Mouse (Mus musculus): ENCODE results near the gene Dtl. TPM values are rescaled to one million over a fixed set of nuclear protein-coding genes. Genes with fewer than 3 reads are reported as not detected.

Gene Dtl
- polyA plus RNA-seq, 1 experiment from 2014 or later = 25.5 TPM

DNA sequence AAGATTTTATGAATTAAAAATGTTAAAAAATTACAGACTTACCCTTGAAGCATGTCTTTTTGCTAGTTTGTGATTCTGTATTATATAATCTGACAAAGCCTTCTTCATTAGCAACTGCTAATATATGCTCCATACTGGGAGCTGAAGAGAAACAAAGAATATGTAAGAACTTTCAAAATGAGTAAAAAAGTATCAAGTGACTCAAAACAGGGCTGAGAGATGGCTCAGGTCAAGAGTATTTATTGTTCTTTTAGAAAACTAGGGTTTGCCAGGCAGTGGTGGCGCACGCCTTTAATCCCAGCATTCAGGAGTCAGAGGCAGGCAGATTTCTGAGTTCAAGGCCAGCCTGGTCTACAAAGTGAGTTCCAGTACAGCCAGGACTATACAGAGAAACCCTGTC is 5.7 kb downstream of the Dtl start:
- ATAC-seq (ENCODE audit: low read depth) = no peak
- no peaks in the 10 kb centered on the region for H3K27me3 ChIP-seq (ENCODE audit: control insufficient read depth, insufficient read depth, low read depth, low read length)

DNA sequence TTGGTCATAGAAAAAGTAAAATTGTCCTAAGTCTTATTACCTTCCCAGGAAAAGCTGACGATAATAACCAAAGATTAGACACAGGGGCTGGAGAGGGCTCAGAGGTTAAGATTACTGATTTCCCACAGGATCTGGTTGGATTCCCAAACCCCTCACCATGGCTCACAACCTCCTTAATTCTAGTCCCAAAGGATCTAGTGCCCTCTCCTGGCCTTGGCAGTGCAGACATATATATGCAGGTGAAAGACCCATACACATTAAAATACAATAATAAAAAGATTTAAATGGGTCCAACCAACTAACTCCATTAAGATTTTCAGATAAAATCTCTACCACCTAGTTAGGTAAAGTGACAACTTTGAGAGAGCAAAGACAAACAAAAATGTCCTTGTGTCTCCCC is 7.5 kb downstream of the Dtl start:
- 77% methylated on average over 1 of the region's 1 CpGs for WGBS (ENCODE audit: insufficient replicate concordance)
- H3K9ac ChIP-seq (ENCODE audit: low read depth, low read length) = no peak overlapping the region
- no peaks in the 10 kb centered on the region for H3K9me3 ChIP-seq (replicated peaks; ENCODE audit: control insufficient read depth, low read length)
- H3K36me3 ChIP-seq (ENCODE audit: control insufficient read depth, insufficient read depth) = peaks cover 23% of the 10 kb centered on the region; the same call in 1 of the 2 replicates
- no peak overlapping the region for H3K27ac ChIP-seq (ENCODE audit: low read length)
- no peak overlapping the region for H3K4me3 ChIP-seq (ENCODE audit: low read depth, low read length)
- H3K27me3 ChIP-seq (ENCODE audit: control insufficient read depth, insufficient read depth, low read depth, low read length) = no peaks in the 10 kb centered on the region
- ATAC-seq (ENCODE audit: low read depth) = no peak
- peaks cover 4% of the 10 kb centered on the region for H3K4me1 ChIP-seq (ENCODE audit: control insufficient read depth, low read depth, low read length)
- H3K4me2 ChIP-seq (ENCODE audit: low read depth, low read length) = no peak overlapping the region

More for the DNA sequence above, 5.7 kb downstream of the Dtl start:
- Histone ChIP-seq H3K9ac (ENCODE audit: low read depth, low read length) (no peak overlapping the region), H3K4me2 (ENCODE audit: low read depth, low read length) (no peak overlapping the region), H3K4me1 (ENCODE audit: control insufficient read depth, low read depth, low read length) (peaks cover 4% of the 10 kb centered on the region), H3K27ac (ENCODE audit: low read length) (no peak overlapping the region), H3K36me3 (ENCODE audit: control insufficient read depth, insufficient read depth) (peaks cover 21% of the 10 kb centered on the region; the same call in 1 of the 2 replicates), H3K4me3 (ENCODE audit: low read depth, low read length) (no peak overlapping the region), H3K9me3 (replicated peaks; ENCODE audit: control insufficient read depth, low read length) (no peaks in the 10 kb centered on the region)
- 95% methylated on average over 2 of the region's 2 CpGs for WGBS (ENCODE audit: insufficient replicate concordance)

DNA sequence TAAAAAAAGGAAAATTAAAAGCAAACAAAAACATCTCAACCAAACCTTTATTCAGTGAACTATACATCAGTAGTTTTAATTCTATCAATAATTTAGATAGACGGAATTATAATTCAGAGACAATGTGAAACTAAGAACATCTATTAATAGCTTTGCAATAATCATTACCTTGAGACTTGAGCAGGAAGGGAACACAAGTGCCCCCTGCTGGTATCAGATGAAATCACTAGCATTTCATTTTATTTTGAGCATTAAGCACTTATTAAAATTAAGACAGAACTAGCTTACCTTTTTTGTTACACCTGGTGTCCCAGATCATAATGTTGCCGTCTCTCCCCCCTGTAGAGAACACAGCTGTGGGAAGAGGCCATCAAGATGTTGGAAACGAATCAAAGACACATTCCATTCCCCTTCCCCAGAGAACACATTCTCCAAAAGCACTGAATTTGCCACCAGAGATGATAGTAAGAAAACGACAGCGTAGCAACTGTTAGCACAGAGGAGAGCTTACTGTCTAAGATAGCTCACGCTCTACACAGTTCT is 12.4 kb downstream of the Dtl start:
- 66% methylated on average over 6 of the region's 6 CpGs for WGBS (ENCODE audit: insufficient replicate concordance)
- Histone ChIP-seq H3K9ac (ENCODE audit: low read depth, low read length) (no peak overlapping the region), H3K36me3 (ENCODE audit: control insufficient read depth, insufficient read depth) (peaks cover 42% of the 10 kb centered on the region), H3K9me3 (replicated peaks; ENCODE audit: control insufficient read depth, low read length) (no peaks in the 10 kb centered on the region), H3K27ac (ENCODE audit: low read length) (no peak overlapping the region), H3K27me3 (ENCODE audit: control insufficient read depth, insufficient read depth, low read depth, low read length) (no peaks in the 10 kb centered on the region), H3K4me3 (ENCODE audit: low read depth, low read length) (no peak overlapping the region), H3K4me1 (ENCODE audit: control insufficient read depth, low read depth, low read length) (no peaks in the 10 kb centered on the region), H3K4me2 (ENCODE audit: low read depth, low read length) (no peak overlapping the region)
- no peak for ATAC-seq (ENCODE audit: low read depth)

DNA sequence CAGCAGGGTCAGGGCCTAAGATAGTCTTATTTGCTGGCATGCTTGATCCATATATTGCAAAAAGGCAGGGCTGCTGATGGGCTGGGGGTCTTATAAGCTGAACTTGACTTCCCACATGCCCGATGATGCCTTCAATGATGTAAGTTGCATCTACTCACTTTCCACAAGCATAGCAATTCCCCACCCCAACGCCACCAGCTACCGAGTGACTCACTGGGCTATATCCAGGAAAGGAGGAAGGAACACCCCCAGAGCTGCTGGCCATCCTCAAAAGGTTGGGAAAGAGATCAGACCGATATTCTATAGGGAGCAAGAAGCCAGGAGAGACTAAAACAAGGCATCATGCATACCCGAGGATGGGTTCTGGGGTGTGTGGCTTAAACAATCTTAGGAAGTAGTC is 15.6 kb downstream of the Dtl start:
- no peak overlapping the region for H3K27ac ChIP-seq (ENCODE audit: low read length)
- 0 out of 2 replicates have a peak, but pooled peaks have one; percentile 21 for ATAC-seq (ENCODE audit: low read depth)
- H3K4me1 ChIP-seq (ENCODE audit: control insufficient read depth, low read depth, low read length) = no peaks in the 10 kb centered on the region
- H3K9ac ChIP-seq (ENCODE audit: low read depth, low read length) = no peak overlapping the region
- H3K4me2 ChIP-seq (ENCODE audit: low read depth, low read length) = no peak overlapping the region
- WGBS (ENCODE audit: insufficient replicate concordance) = 75% methylated on average over 5 of the region's 5 CpGs
- no peak overlapping the region for H3K4me3 ChIP-seq (ENCODE audit: low read depth, low read length)
- H3K36me3 ChIP-seq (ENCODE audit: control insufficient read depth, insufficient read depth) = peaks cover 47% of the 10 kb centered on the region
- no peaks in the 10 kb centered on the region for H3K9me3 ChIP-seq (replicated peaks; ENCODE audit: control insufficient read depth, low read length)
- H3K27me3 ChIP-seq (ENCODE audit: control insufficient read depth, insufficient read depth, low read depth, low read length) = no peaks in the 10 kb centered on the region

DNA sequence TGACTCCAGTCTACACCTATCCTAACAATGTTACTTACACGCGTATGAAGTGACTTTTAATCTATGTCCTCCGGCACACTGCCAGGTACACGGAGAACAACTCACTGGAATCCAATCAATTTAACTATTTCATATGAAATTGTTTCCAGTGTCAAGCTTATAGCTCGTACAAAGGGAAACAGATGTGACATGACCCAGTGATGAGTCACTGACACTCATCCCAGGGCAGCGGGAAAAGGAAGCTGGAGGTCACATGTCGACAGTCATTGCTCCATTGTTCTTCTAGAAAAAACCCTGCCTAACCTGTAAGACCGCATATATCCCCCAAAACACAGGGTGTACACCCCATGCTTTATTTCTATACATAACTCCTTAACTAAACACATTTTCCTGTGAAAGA is 18.2 kb downstream of the Dtl start:
- H3K9ac ChIP-seq (ENCODE audit: low read depth, low read length) = no peak overlapping the region
- no peak overlapping the region for H3K4me2 ChIP-seq (ENCODE audit: low read depth, low read length)
- no peaks in the 10 kb centered on the region for H3K9me3 ChIP-seq (replicated peaks; ENCODE audit: control insufficient read depth, low read length)
- no peaks in the 10 kb centered on the region for H3K27me3 ChIP-seq (ENCODE audit: control insufficient read depth, insufficient read depth, low read depth, low read length)
- peaks cover 49% of the 10 kb centered on the region for H3K36me3 ChIP-seq (ENCODE audit: control insufficient read depth, insufficient read depth)
- peak; percentile 21; the same call in 1 of the 2 replicates for ATAC-seq (ENCODE audit: low read depth)
- H3K4me1 ChIP-seq (ENCODE audit: control insufficient read depth, low read depth, low read length) = no peaks in the 10 kb centered on the region
- no peak overlapping the region for H3K27ac ChIP-seq (ENCODE audit: low read length)
- H3K4me3 ChIP-seq (ENCODE audit: low read depth, low read length) = no peak overlapping the region
- WGBS (ENCODE audit: insufficient replicate concordance) = 76% methylated on average over 8 of the region's 8 CpGs

DNA sequence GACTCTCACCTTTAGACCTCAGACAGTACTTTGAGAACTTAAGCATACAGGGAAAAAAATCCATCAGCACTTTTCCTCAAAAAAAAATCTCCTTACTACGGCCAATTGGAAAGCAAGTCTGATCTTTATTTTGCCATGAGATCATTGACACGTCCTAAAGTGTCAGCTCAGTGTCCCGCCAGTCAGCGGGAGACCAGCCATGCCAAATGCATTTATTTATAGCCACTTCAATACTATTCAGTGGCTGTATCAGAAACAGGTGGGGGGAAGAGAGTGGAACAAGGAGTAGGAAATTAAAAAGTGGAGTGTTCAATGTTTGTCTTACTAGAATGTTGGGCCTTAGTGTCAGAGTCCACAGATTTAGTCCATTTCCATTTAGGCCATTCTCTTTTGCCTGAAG is 24.6 kb downstream of the Dtl start:
- no peak for ATAC-seq (ENCODE audit: low read depth)
- WGBS (ENCODE audit: insufficient replicate concordance) = 82% methylated on average over 4 of the region's 4 CpGs
- Histone ChIP-seq H3K4me3 (ENCODE audit: low read depth, low read length) (no peak overlapping the region), H3K9ac (ENCODE audit: low read depth, low read length) (no peak overlapping the region), H3K4me2 (ENCODE audit: low read depth, low read length) (no peak overlapping the region), H3K36me3 (ENCODE audit: control insufficient read depth, insufficient read depth) (peaks cover 44% of the 10 kb centered on the region), H3K27me3 (ENCODE audit: control insufficient read depth, insufficient read depth, low read depth, low read length) (no peaks in the 10 kb centered on the region), H3K27ac (ENCODE audit: low read length) (no peak overlapping the region), H3K9me3 (replicated peaks; ENCODE audit: control insufficient read depth, low read length) (no peaks in the 10 kb centered on the region), H3K4me1 (ENCODE audit: control insufficient read depth, low read depth, low read length) (no peaks in the 10 kb centered on the region)

DNA sequence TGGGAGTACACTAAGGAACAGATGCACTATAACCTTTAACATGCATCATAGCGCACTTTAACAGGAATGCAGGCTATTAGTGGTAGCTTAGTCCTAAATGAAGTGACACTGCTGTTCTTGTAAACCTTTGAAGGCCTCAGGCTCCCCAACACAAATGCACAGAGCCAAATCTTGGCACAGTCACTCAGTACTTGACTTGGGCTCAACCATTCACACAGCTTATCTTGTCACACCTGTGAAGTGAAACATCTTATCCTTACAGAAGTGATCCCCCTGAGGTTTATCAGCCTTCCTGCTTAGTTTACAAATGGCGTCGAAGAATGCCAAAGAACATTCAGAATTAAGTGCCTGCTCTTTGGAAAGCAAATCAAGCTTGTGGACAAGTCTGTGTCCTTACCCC is 31.6 kb downstream of the Dtl start:
- H3K27ac ChIP-seq (ENCODE audit: low read length) = no peak overlapping the region
- 53% methylated on average over 3 of the region's 3 CpGs for WGBS (ENCODE audit: insufficient replicate concordance)
- H3K4me2 ChIP-seq (ENCODE audit: low read depth, low read length) = no peak overlapping the region
- H3K36me3 ChIP-seq (ENCODE audit: control insufficient read depth, insufficient read depth) = peaks cover 54% of the 10 kb centered on the region
- no peak overlapping the region for H3K9ac ChIP-seq (ENCODE audit: low read depth, low read length)
- H3K27me3 ChIP-seq (ENCODE audit: control insufficient read depth, insufficient read depth, low read depth, low read length) = no peaks in the 10 kb centered on the region
- no peaks in the 10 kb centered on the region for H3K9me3 ChIP-seq (replicated peaks; ENCODE audit: control insufficient read depth, low read length)
- no peak for ATAC-seq (ENCODE audit: low read depth)
- no peaks in the 10 kb centered on the region for H3K4me1 ChIP-seq (ENCODE audit: control insufficient read depth, low read depth, low read length)
- no peak overlapping the region for H3K4me3 ChIP-seq (ENCODE audit: low read depth, low read length)

DNA sequence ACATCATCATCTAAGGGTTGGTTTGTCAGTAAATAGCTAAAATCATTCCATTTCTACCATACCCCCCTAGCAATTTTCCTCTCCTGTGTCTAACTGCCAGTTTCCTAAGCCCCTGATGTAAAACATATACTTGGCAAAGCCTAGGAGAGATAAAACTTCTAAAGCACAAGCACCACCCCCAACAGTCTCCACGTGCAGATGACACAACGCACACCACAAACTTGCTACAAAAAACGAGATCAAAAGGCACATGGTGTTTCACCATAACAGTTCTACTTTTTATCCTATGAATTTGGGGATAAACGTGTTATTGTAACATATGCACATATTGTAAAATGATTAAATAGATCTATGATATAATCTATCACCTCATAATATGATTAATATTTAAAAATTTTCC is 33.7 kb downstream of the Dtl start:
- no peak overlapping the region for H3K4me2 ChIP-seq (ENCODE audit: low read depth, low read length)
- H3K9me3 ChIP-seq (replicated peaks; ENCODE audit: control insufficient read depth, low read length) = no peaks in the 10 kb centered on the region
- no peak overlapping the region for H3K27ac ChIP-seq (ENCODE audit: low read length)
- H3K9ac ChIP-seq (ENCODE audit: low read depth, low read length) = no peak overlapping the region
- no peak for ATAC-seq (ENCODE audit: low read depth)
- 61% methylated on average over 4 of the region's 4 CpGs for WGBS (ENCODE audit: insufficient replicate concordance)
- H3K4me3 ChIP-seq (ENCODE audit: low read depth, low read length) = no peak overlapping the region
- no peaks in the 10 kb centered on the region for H3K27me3 ChIP-seq (ENCODE audit: control insufficient read depth, insufficient read depth, low read depth, low read length)
- no peaks in the 10 kb centered on the region for H3K4me1 ChIP-seq (ENCODE audit: control insufficient read depth, low read depth, low read length)
- peaks cover 43% of the 10 kb centered on the region for H3K36me3 ChIP-seq (ENCODE audit: control insufficient read depth, insufficient read depth)

DNA sequence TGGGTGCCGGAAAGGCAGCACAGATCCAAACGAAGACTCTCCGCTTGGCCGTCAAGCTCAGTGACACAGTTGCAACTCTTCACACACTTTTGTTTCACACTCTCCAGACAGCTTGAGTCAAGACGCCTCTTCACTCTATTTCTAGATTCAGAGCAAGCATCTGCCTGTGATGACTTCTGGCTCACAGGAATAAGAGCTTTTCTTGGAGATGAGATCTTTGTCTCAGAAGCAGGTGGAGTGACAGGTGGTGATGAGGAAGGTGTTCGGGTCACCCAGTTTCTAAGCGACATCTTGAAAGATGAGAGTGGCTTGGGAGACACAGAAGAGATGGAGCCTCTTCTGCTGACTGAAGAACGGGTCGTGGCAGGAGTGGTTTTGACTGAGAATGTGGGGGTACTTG is 34.3 kb downstream of the Dtl start:
- no peaks in the 10 kb centered on the region for H3K27me3 ChIP-seq (ENCODE audit: control insufficient read depth, insufficient read depth, low read depth, low read length)
- no peaks in the 10 kb centered on the region for H3K4me1 ChIP-seq (ENCODE audit: control insufficient read depth, low read depth, low read length)
- ATAC-seq (ENCODE audit: low read depth) = no peak
- 88% methylated on average over 9 of the region's 9 CpGs for WGBS (ENCODE audit: insufficient replicate concordance)
- H3K4me3 ChIP-seq (ENCODE audit: low read depth, low read length) = no peak overlapping the region
- H3K9me3 ChIP-seq (replicated peaks; ENCODE audit: control insufficient read depth, low read length) = no peaks in the 10 kb centered on the region
- no peak overlapping the region for H3K4me2 ChIP-seq (ENCODE audit: low read depth, low read length)
- no peak overlapping the region for H3K9ac ChIP-seq (ENCODE audit: low read depth, low read length)
- H3K27ac ChIP-seq (ENCODE audit: low read length) = no peak overlapping the region
- peaks cover 41% of the 10 kb centered on the region for H3K36me3 ChIP-seq (ENCODE audit: control insufficient read depth, insufficient read depth)

Data from liver, embryonic 16.5 days (tissue).